Mouse (Mus musculus) thymus, adult 2 months (tissue): ENCODE results near the gene Zbtb9. TPM values are rescaled to one million over a fixed set of nuclear protein-coding genes. Genes with fewer than 3 reads are reported as not detected.

Experiments
- DNase-seq: peaks from one replicate; pipeline ENCODE4 v3.0.0; 2021
- H3K27ac ChIP-seq: fragments of 200-500 bp; 2 replicates; pipeline ENCODE4 v1.5.1; 2012; ENCODE audit warnings: low read length, control low read depth; ENCODE audit not compliant: control insufficient read depth, insufficient read depth
- H3K27me3 ChIP-seq: fragments of 200-500 bp; 2 replicates; pipeline ENCODE4 v1.6.1; 2012; ENCODE audit warnings: mild to moderate bottlenecking, low read length, moderate library complexity, mixed read lengths; ENCODE audit not compliant: control insufficient read depth, insufficient read depth
- H3K36me3 ChIP-seq: fragments of 200-500 bp; 2 replicates; pipeline ENCODE4 v1.6.1; 2012; ENCODE audit warnings: mild to moderate bottlenecking, low read length, moderate library complexity; ENCODE audit not compliant: control insufficient read depth, insufficient read depth
- H3K4me1 ChIP-seq: fragments of 200-500 bp; replicated peaks from 2 replicates; pipeline ENCODE4 v1.6.1; 2012; ENCODE audit warnings: low read length; ENCODE audit not compliant: control insufficient read depth, insufficient read depth
- H3K4me3 ChIP-seq: fragments of 200-500 bp; 2 replicates; pipeline ENCODE4 v1.5.1; 2012; ENCODE audit warnings: mild to moderate bottlenecking, low read length, control low read depth, moderate library complexity; ENCODE audit not compliant: control insufficient read depth, insufficient read depth
- CTCF ChIP-seq: fragments of 200-500 bp; IDR thresholded peaks from 2 replicates; pipeline ENCODE4 v1.5.1; 2012; ENCODE audit warnings: mild to moderate bottlenecking, control low read depth, low read length, moderate library complexity, borderline replicate concordance; ENCODE audit not compliant: control insufficient read depth, poor library complexity, insufficient read depth; ENCODE audit errors: extremely low read depth
- POLR2A ChIP-seq: fragments of 200-500 bp; IDR thresholded peaks from 2 replicates; pipeline ENCODE4 v1.6.1; 2012; ENCODE audit warnings: mild to moderate bottlenecking, low read length, control low read depth, moderate library complexity; ENCODE audit not compliant: control insufficient read depth, poor library complexity, insufficient read depth; ENCODE audit errors: extremely low read depth
- WGBS: fragments of 180-500 bp; shearing (Covaris S2); methylation state at CpG from one replicate; pipeline ENCODE4 v1.1.7; 2018; 5-methylcytosine and 5-hydroxymethylcytosine counted together
- polyA plus RNA-seq: library from polyadenylated mRNA; depleted of rRNA; stranded (reverse); fragments of >200 nt; gene quantifications from 2 replicates; pipeline ENCODE4 v1.2.3, GENCODE M21; 2012

The Zbtb9 gene
- polyA plus RNA-seq, 1 experiment = 54.6 TPM

- TF ChIP-seq CTCF (no peak), POLR2A (no peak)
- WGBS = 83% methylated on average over 4 of the region's 4 CpGs
- Histone ChIP-seq H3K27ac (no peak overlapping the region), H3K36me3 (no peaks in the 10 kb centered on the region), H3K4me1 (peaks cover 21% of the 10 kb centered on the region), H3K4me3 (no peak overlapping the region), H3K27me3 (no peaks in the 10 kb centered on the region)
- no peak for DNase-seq
Measured at GRCm38 (mm10) chr17:26997661-26998060, 24.7 kb downstream of the Zbtb9 start.

GRCm38 (mm10) chr17:26998283-26998682 lies 25.3 kb downstream of the Zbtb9 start:
- no peak overlapping the region for H3K4me3 ChIP-seq
- H3K36me3 ChIP-seq = no peaks in the 10 kb centered on the region
- no peak for DNase-seq
- H3K27me3 ChIP-seq = no peaks in the 10 kb centered on the region
- H3K4me1 ChIP-seq = peaks cover 21% of the 10 kb centered on the region
- TF ChIP-seq CTCF (no peak), POLR2A (no peak)
- 40% methylated on average over 15 of the region's 15 CpGs for WGBS
- no peak overlapping the region for H3K27ac ChIP-seq

DNA sequence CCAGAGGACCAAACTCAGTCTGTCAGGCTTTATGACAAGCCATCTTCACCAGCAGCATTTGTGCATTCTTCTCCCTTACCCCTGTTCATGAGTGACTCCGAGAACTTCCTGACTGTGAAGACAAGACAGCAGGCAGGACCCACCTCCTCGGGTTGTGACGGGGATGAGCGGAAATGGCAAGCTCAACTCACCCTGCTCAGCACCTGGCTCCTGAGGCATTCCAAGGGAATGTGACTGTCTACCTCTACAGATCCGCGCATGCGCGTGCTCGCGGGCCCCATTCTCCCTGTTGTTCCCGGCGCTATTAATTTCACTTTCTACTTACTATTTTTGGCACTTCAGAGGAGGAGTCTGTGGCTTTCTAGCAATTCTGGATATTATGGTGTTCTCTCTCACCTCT lies 27.0 kb downstream of the Zbtb9 start:
- Histone ChIP-seq H3K27me3 (no peaks in the 10 kb centered on the region), H3K27ac (peak overlapping the region; percentile 61), H3K4me1 (peaks cover 21% of the 10 kb centered on the region), H3K36me3 (no peaks in the 10 kb centered on the region), H3K4me3 (peak overlapping the region; percentile 16)
- 17% methylated on average over 12 of the region's 12 CpGs for WGBS
- TF ChIP-seq POLR2A (no peak), CTCF (no peak)
- peak; percentile 56 for DNase-seq

DNA sequence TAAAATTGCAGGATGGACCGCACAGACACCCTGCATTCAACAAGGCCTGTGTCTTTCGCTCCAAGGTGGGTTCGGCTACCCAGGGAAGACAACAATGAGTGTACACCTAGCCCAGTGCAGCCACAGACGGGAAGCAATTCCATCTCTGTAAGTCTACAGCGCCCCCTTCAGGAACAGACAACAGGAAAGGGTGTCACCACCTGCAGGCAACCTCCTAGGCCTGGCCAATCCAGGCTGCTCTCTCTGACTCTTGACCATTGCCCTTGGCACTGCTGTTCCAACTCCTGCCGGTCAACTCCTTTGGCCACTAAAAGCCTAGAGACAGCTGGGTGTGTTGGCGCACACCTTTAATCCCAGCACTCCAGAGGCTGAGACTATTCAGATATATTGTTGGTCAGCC lies 28.2 kb downstream of the Zbtb9 start:
- peak; percentile 67 for DNase-seq
- TF ChIP-seq POLR2A (no peak), CTCF (peak; percentile 54; the same call in 1 of the 2 replicates)

DNA sequence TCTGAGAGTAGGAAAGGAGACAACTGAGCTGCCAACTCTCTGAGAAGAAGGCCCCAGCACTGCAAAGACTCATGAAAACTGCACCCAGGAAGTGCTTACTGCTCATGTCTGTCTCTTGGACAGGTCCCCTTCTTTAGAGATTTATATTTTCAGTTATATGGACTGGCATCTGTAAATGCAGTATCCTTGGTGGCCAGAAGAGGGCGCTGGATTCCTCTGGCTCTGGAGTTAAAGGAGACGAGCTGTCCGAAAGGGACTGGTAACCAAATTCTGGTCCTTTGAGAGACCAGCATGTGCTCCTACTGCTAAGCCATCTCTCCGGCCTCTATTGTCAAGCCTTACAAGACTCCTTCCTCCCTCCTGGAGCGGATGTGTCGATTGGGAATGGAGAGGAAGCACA lies 28.9 kb downstream of the Zbtb9 start:
- 69% methylated on average over 6 of the region's 6 CpGs for WGBS
- Histone ChIP-seq H3K4me3 (no peak overlapping the region), H3K27ac (no peak overlapping the region), H3K27me3 (no peaks in the 10 kb centered on the region), H3K4me1 (peaks cover 21% of the 10 kb centered on the region), H3K36me3 (no peaks in the 10 kb centered on the region)
- DNase-seq = peak; percentile 48
- peak; percentile 30; the same call in 1 of the 2 replicates for TF ChIP-seq CTCF
- no peak for TF ChIP-seq POLR2A

More for the DNA sequence above, 28.2 kb downstream of the Zbtb9 start:
- Histone ChIP-seq H3K27ac (no peak overlapping the region), H3K4me3 (no peak overlapping the region), H3K27me3 (no peaks in the 10 kb centered on the region), H3K4me1 (peaks cover 21% of the 10 kb centered on the region), H3K36me3 (no peaks in the 10 kb centered on the region)
- 81% methylated on average over 7 of the region's 7 CpGs for WGBS

DNA sequence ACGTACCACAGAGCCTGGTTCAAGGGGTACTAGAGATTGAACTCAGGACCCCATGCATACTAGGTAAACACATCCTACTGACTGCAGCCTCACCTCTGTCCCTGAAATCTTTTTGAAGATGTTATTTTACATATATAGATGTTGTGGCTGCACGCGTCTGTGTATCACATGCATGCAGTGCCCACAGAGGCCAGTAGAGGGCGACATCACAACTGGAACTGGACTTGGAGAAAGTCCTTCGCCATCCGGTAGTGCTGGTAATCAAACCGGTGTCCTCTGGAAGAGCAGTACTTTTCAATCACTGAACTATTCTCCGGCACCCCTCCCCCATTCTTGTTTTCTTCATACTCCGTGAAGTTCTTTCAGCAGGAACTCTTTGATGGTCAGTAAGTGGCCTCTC lies 31.5 kb downstream of the Zbtb9 start:
- Histone ChIP-seq H3K27ac (no peak overlapping the region), H3K4me1 (peaks cover 16% of the 10 kb centered on the region), H3K4me3 (no peak overlapping the region), H3K36me3 (no peaks in the 10 kb centered on the region), H3K27me3 (no peaks in the 10 kb centered on the region)
- peak; percentile 71 for DNase-seq
- WGBS = 81% methylated on average over 9 of the region's 9 CpGs
- TF ChIP-seq CTCF (no peak; the same call in 1 of the 2 replicates), POLR2A (no peak)

DNA sequence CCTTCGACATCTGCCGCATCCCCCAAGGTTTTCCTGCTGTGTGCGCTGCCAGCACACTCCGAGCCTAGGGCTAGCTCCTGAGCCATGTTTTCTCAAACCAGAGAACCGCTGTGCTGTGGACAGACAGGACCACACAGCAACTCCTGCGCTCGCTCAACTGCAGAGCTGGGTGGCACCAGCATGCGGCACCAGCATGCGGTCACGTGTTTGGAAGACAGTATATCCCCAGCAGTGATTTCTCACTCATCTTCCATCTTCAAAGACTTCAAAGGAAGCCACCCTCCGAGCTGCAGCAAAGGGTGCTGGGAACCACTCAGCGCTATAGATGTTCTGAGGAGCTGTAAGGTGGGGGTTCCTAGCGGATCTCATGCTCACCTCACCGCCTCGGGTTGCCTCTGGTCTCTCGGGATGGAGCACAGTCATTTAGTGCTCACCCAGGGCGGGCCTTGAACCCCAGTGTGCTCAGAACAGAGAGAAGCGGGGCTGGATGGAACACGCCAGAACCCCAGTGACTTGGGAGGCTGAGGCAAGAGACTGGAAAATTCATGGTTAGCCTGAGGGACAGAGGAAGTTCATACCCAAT lies 32.0 kb downstream of the Zbtb9 start:
- H3K36me3 ChIP-seq = no peaks in the 10 kb centered on the region
- no peak for DNase-seq
- H3K27ac ChIP-seq = no peak overlapping the region
- WGBS = 86% methylated on average over 19 of the region's 19 CpGs
- peaks cover 11% of the 10 kb centered on the region for H3K4me1 ChIP-seq
- H3K27me3 ChIP-seq = no peaks in the 10 kb centered on the region
- TF ChIP-seq CTCF (no peak), POLR2A (no peak)
- no peak overlapping the region for H3K4me3 ChIP-seq
